Mouse (Mus musculus) liver, embryonic 14.5 days (tissue): ENCODE measurements around the gene Mpped2. TPM values are rescaled to one million over a fixed set of nuclear protein-coding genes. Genes with fewer than 3 reads are reported as not detected.

Experiments used
- ATAC-seq: fragments of 200-750 bp; cut with Nextera tagmentation; 2 replicates; pipeline ENCODE4 v1.8.0; 2017; ENCODE audit warnings: moderate number of reproducible peaks, mild to moderate bottlenecking, moderate library complexity; ENCODE audit not compliant: insufficient read depth
- DNase-seq, 3 experiments: peaks; one replicate each; pipeline ENCODE4 v3.0.0-alpha.2; 2012 to 2013; ENCODE audit warnings: low read depth in 3 of 3, low spot score in 3 of 3
- H3K27ac ChIP-seq: fragments of 300-500 bp; sonication (generic); 2 replicates; pipeline ENCODE4 v1.5.1; 2014; ENCODE audit warnings: moderate library complexity, mild to moderate bottlenecking, control low read depth, inconsistent platforms
- H3K27me3 ChIP-seq: fragments of 300-500 bp; sonication (generic); 2 replicates; pipeline ENCODE4 v1.6.1; 2014; ENCODE audit warnings: mild to moderate bottlenecking, low read length, moderate library complexity; ENCODE audit not compliant: control insufficient read depth, insufficient read depth
- H3K36me3 ChIP-seq: fragments of 300-500 bp; sonication (generic); replicated peaks from 2 replicates; pipeline ENCODE4 v1.6.1; 2014; ENCODE audit warnings: low read depth; ENCODE audit not compliant: control insufficient read depth, insufficient read depth
- H3K4me1 ChIP-seq, 2 experiments: fragments of 200-500 bp in 1 of 2; fragments of 300-500 bp in 1 of 2; sonication (generic) in 1 of 2; replicated peaks; 2 replicates each; pipeline ENCODE4 v1.6.1; 2012 to 2014; ENCODE audit warnings: antibody characterized with exemption in 1 of 2, inconsistent platforms in 1 of 2, low read length in 1 of 2; ENCODE audit not compliant: control insufficient read depth in 2 of 2, insufficient read depth in 2 of 2
- H3K4me2 ChIP-seq: fragments of 300-500 bp; sonication (generic); 2 replicates; pipeline ENCODE4 v1.6.1; 2014; ENCODE audit warnings: low read depth, mild to moderate bottlenecking, control low read depth, moderate library complexity
- H3K4me3 ChIP-seq, 2 experiments: fragments of 200-500 bp in 1 of 2; fragments of 300-500 bp in 1 of 2; sonication (generic) in 1 of 2; 2 replicates each; pipeline ENCODE4 v1.5.1; 2012 to 2014; ENCODE audit warnings: low read depth in 2 of 2, low read length in 2 of 2, mild to moderate bottlenecking in 2 of 2, control low read depth in 1 of 2, inconsistent platforms in 1 of 2, moderate library complexity in 1 of 2; ENCODE audit not compliant: insufficient read depth in 1 of 2
- H3K9ac ChIP-seq: fragments of 300-500 bp; sonication (generic); replicated peaks from 2 replicates; pipeline ENCODE4 v1.6.1; 2014; ENCODE audit warnings: mild to moderate bottlenecking, control low read depth, moderate library complexity
- H3K9me3 ChIP-seq: fragments of 300-500 bp; sonication (generic); 2 replicates; pipeline ENCODE4 v1.6.1; 2016; ENCODE audit warnings: low read length, mixed read lengths; ENCODE audit not compliant: control insufficient read depth
- CTCF ChIP-seq: IDR thresholded peaks from 2 replicates; pipeline ENCODE4 v1.5.1; 2016; ENCODE audit warnings: antibody characterized with exemption, low read depth, control low read depth
- EP300 ChIP-seq: IDR thresholded peaks from 2 replicates; pipeline ENCODE4 v1.6.1; 2016; ENCODE audit warnings: antibody characterized with exemption, low read depth
- WGBS: fragments of 180-500 bp; shearing (Covaris S2); extraction: QIAGEN DNeasy Blood & Tissue Kit; methylation state at CpG from one replicate; pipeline ENCODE4 v1.1.7; 2014; ENCODE audit not compliant: insufficient replicate concordance; 5-methylcytosine and 5-hydroxymethylcytosine counted together
- polyA plus RNA-seq, 2 experiments: library from polyadenylated mRNA; depleted of rRNA in 1 of 2; stranded (reverse) in 1 of 2; unstranded in 1 of 2; fragments of >200 nt; fragmentation: Nextera tagmentation in 1 of 2; extraction: Ambion mirVana in 1 of 2; gene quantifications; 2 replicates each; pipeline versions ENCODE4 v1.2.1 to v1.2.3; 2012 to 2014

Mpped2 gene
- polyA plus RNA-seq (2012; rRNA removed) = 0.43 and 0.68 TPM in 2 replicates
- 0.67 and 0.80 TPM in 2 replicates for polyA plus RNA-seq (2014; fragmentation: Nextera tagmentation; extraction: Ambion mirVana)

- DNase-seq (peak in 2 of 3 experiments; percentile 17 to 27), ATAC-seq (peak; percentile 79)
- Histone ChIP-seq H3K36me3 (no peaks in the 10 kb centered on the region), H3K27me3 (peaks cover 46% of the 10 kb centered on the region), H3K4me1 (0 out of 4 replicates have a peak, but pooled peaks cover 0 to 2% of the 10 kb centered on the region in 2 experiments), H3K4me3 (peak within 1 kb of the TSS; percentile 62 to 64), H3K9ac (peak within 1 kb of the TSS; percentile 45), H3K4me2 (peak within 1 kb of the TSS; percentile 77), H3K27ac (no peak within 1 kb of the TSS), H3K9me3 (no peaks in the 10 kb centered on the region)
- TF ChIP-seq EP300 (no peak), CTCF (peak; percentile 47)
- WGBS = under 1% methylated on average over 54 of the region's 56 CpGs
These were observed at the start of gene Mpped2 for GRCm38 (mm10) chr2:106692783-106693701. Mpped2 (plus strand) TSS chr2:106693269.

GRCm38 (mm10) chr2:106644782-106645181 lies 48.3 kb upstream of the Mpped2 start:
- TF ChIP-seq EP300 (no peak), CTCF (no peak)
- Histone ChIP-seq H3K36me3 (no peaks in the 10 kb centered on the region), H3K9me3 (no peaks in the 10 kb centered on the region), H3K9ac (no peak overlapping the region), H3K4me1 (0 out of 4 replicates have a peak, but pooled peaks cover 0 to 2% of the 10 kb centered on the region in 2 experiments), H3K27me3 (no peaks in the 10 kb centered on the region), H3K4me3 (no peak overlapping the region), H3K27ac (no peak overlapping the region), H3K4me2 (no peak overlapping the region)
- WGBS = 57% methylated on average over 3 of the region's 3 CpGs
- ATAC-seq = no peak
- no peak for DNase-seq

- no peak for TF ChIP-seq CTCF
- no peak for TF ChIP-seq EP300
- no peaks in the 10 kb centered on the region for H3K36me3 ChIP-seq
- H3K9me3 ChIP-seq = no peaks in the 10 kb centered on the region
- ATAC-seq (peak; percentile 96), DNase-seq (peak; percentile 60 to 66 (median 62))
- H3K4me3 ChIP-seq = peak overlapping the region; percentile 52 to 69
- H3K27me3 ChIP-seq = no peaks in the 10 kb centered on the region
- H3K4me2 ChIP-seq = peak overlapping the region; percentile 74
- WGBS = 6% methylated on average over 25 of the region's 25 CpGs
- H3K4me1 ChIP-seq = 0 out of 4 replicates have a peak, but pooled peaks cover 0 to 2% of the 10 kb centered on the region in 2 experiments
- H3K9ac ChIP-seq = peak overlapping the region; percentile 40; the same call in 1 of the 2 replicates
- no peak overlapping the region for H3K27ac ChIP-seq
These were observed 43.1 kb upstream of the Mpped2 start for GRCm38 (mm10) chr2:106649686-106650570.

GRCm38 (mm10) chr2:106652151-106652550 lies 40.9 kb upstream of the Mpped2 start:
- no peaks in the 10 kb centered on the region for H3K27me3 ChIP-seq
- 58% methylated on average over 8 of the region's 8 CpGs for WGBS
- no peaks in the 10 kb centered on the region for H3K9me3 ChIP-seq
- TF ChIP-seq CTCF = no peak
- TF ChIP-seq EP300 = 0 out of 2 replicates have a peak, but pooled peaks have one; percentile 22
- no peak overlapping the region for H3K9ac ChIP-seq
- no peak overlapping the region for H3K4me3 ChIP-seq
- no peak overlapping the region for H3K4me2 ChIP-seq
- H3K36me3 ChIP-seq = no peaks in the 10 kb centered on the region
- no peak overlapping the region for H3K27ac ChIP-seq
- no peak for DNase-seq
- no peak for ATAC-seq
- 0 out of 4 replicates have a peak, but pooled peaks cover 0 to 2% of the 10 kb centered on the region in 2 experiments for H3K4me1 ChIP-seq
